Comparison of ENCODE assay signal across 11 mouse cellular contexts in the genomic region with DNA sequence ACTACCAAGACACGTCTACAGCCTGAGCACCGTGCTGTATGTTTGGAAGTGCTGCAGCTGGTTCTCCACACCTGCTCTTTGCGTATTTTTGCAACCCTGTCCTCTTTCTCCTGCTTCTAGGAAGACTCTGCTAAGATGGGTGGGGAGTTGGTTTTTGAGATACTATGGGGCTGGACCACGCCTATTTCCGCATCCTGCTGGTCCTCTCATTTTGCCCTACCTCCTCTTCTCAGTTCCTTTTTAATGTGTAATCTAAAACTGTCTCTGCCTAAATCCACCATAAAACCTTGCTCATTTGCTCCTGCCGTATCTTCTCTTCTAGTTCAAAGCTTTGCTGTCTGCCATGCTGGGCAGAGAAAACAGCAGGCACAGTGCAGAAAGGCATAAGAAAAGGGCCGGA. TPM values are rescaled to one million over a fixed set of nuclear protein-coding genes. Genes with fewer than 3 reads are reported as not detected.
DNase-seq lines count a peak whose midpoint lies in the region; ATAC-seq lines count a peak whose summit lies in the region.
"Had no signal": no experiment of that assay in that cellular context is flagged by ENCODE, and none has a peak within 500 bp of the region (broad histone marks: within the 10 kb centered on the region; RNA-seq: fewer than 3 reads in every experiment).

No protein-coding gene starts in this region.

- no peak overlapping the region for H3K4me2 ChIP-seq in liver, embryonic 11.5 days
- H3K4me2 ChIP-seq: lung, embryonic 15.5 days had no signal

- H3K27ac ChIP-seq in liver, embryonic 11.5 days (ENCODE audit: low read depth, low read length): no peak overlapping the region
- H3K27ac ChIP-seq: lung, embryonic 15.5 days had no signal

- H3K27me3 ChIP-seq in liver, embryonic 11.5 days (replicated peaks; ENCODE audit: control insufficient read depth, insufficient read depth, low read length): no peaks in the 10 kb centered on the region
- H3K27me3 ChIP-seq: lung, embryonic 15.5 days had no signal

- no peaks in the 10 kb centered on the region for H3K36me3 ChIP-seq in liver, embryonic 11.5 days (ENCODE audit: control insufficient read depth, insufficient read depth, low read length)
- H3K36me3 ChIP-seq: lung, embryonic 15.5 days had no signal

- H3K9ac ChIP-seq in liver, embryonic 11.5 days (ENCODE audit: low read depth, low read length): no peak overlapping the region
- H3K9ac ChIP-seq: lung, embryonic 15.5 days had no signal

- peak; percentile 72 for DNase-seq in A20 (ENCODE audit: low read depth, low spot score)
- no peak for DNase-seq in liver, embryonic 11.5 days (ENCODE audit: low spot score)
- DNase-seq in skeletal muscle tissue, adult 2 months (ENCODE audit: low read depth, low spot score): peak; percentile 27
- DNase-seq in adrenal gland, postnatal 25 days: no peak
- no peak for DNase-seq in left cerebral cortex, postnatal 10 days (ENCODE audit: extremely low spot score in 1 of 2, low spot score in 2 of 2)
- DNase-seq in adrenal gland, adult 18-20 months (ENCODE audit: low spot score in 2 of 2): no peak
- DNase-seq: right cerebral cortex, adult 18-20 months had no signal

- H3K4me1 ChIP-seq in liver, embryonic 11.5 days (replicated peaks; ENCODE audit: control insufficient read depth, insufficient read depth, low read length): no peaks in the 10 kb centered on the region
- H3K4me1 ChIP-seq: lung, embryonic 15.5 days had no signal

- no peak overlapping the region for H3K4me3 ChIP-seq in liver, embryonic 11.5 days (ENCODE audit: low read depth, low read length)
- H3K4me3 ChIP-seq: lung, embryonic 15.5 days had no signal

- no peaks in the 10 kb centered on the region for H3K9me3 ChIP-seq in liver, embryonic 11.5 days (ENCODE audit: control insufficient read depth, low read length)
- H3K9me3 ChIP-seq: lung, embryonic 15.5 days had no signal

- WGBS in liver, embryonic 11.5 days: 76% methylated on average over 7 of the region's 7 CpGs

- peak; percentile 67 for ATAC-seq in CD4-positive, CD25-positive, alpha-beta regulatory T cell, adult 4 months
- 0 out of 2 replicates have a peak, but pooled peaks have one; percentile 29 for ATAC-seq in liver, embryonic 11.5 days (replicated peaks; ENCODE audit: low FRiP score)

- intact Hi-C loops in left cerebral cortex, postnatal 10 days (cut with DNase I): no loop called here

RNA-seq across cellular contexts. Expression of a gene that starts 0.8 kb away (rescaled TPM):
- polyA plus RNA-seq in CD4-positive, CD25-positive, alpha-beta regulatory T cell, adult 4 months (2017; shearing (Covaris generic)): 100 to 1,000 TPM; 451 to 548 TPM
- 4.5 and 4.9 TPM in 2 replicates for polyA plus RNA-seq in liver, embryonic 11.5 days (2014; fragmentation: Nextera tagmentation; extraction: Ambion mirVana)
- 1.3 and 1.6 TPM in 2 replicates for total RNA-seq in adrenal gland, postnatal 25 days (2021)
- under 1 TPM; 0.30 to 0.47 TPM for total RNA-seq in left cerebral cortex, postnatal 10 days (2021)
- 1 to 10 TPM; 2.4 to 5.6 TPM for total RNA-seq in adrenal gland, adult 18-20 months (2021)

RNA-seq across cellular contexts. Expression of a gene that starts 28.2 kb away (rescaled TPM):
- polyA plus RNA-seq in CD4-positive, CD25-positive, alpha-beta regulatory T cell, adult 4 months (2017; shearing (Covaris generic)): 10 to 100 TPM; 12.5 to 13.1 TPM
- not detected in 2 replicates for polyA plus RNA-seq in liver, embryonic 11.5 days (2014; fragmentation: Nextera tagmentation; extraction: Ambion mirVana)
- 0.30 TPM in 1 of 2 replicates, not detected in the other for total RNA-seq in adrenal gland, postnatal 25 days (2021)
- total RNA-seq in left cerebral cortex, postnatal 10 days (2021): under 1 TPM; 0.22 to 0.39 TPM
- 1 to 10 TPM in 1 of 2 experiments, under 1 TPM in 1; 0.66 to 3.0 TPM for total RNA-seq in adrenal gland, adult 18-20 months (2021)
- total RNA-seq: layer of hippocampus, postnatal 10 days had no signal
- polyA plus RNA-seq: intestine, embryonic 14.5 days had no signal

Comparison
In these comparisons a context has a peak if more than half of its experiments do, and no peak if none do; other contexts are left out.
1. DNase-seq: peak in A20 (single experiment) and skeletal muscle tissue, adult 2 months (single experiment); none in liver, embryonic 11.5 days (single experiment), adrenal gland, postnatal 25 days (single experiment), left cerebral cortex, postnatal 10 days (0 of 2) and adrenal gland, adult 18-20 months (0 of 2).